Mouse (Mus musculus) cerebellum, postnatal 25 days (tissue): ENCODE data around the gene Ccm2l.
A peak's percentile ranks its signal among the peaks of the same experiment; 100 is the strongest.

Experiments
- DNase-seq, 2 experiments: peaks; one replicate each; pipeline ENCODE4 v3.0.0; 2021; ENCODE audit warnings: mixed read lengths in 2 of 2

The Ccm2l gene

DNA sequence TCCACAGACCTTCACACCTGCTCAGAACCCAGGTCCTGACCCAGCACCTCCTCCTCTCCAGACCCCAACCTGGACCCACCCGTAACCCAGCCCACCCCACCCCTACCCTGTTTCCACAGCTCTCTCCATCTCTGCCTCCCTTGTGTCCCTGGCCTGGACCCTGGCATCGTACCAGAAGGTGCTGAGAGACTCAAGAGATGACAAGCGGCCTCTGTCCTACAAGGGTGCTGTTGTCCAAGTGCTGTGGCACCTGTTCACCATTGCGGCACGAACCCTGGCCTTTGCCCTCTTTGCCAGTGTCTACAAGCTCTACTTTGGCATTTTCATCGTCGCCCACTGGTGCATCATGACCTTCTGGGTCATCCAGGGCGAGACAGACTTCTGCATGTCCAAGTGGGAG is 11.9 kb upstream of the Ccm2l start:
- DNase-seq, result peak in 1 of 2 experiments; percentile 50

- peak in 1 of 2 experiments; percentile 39 for DNase-seq
Measured at GRCm38 (mm10) chr2:153055270-153055920, 10.4 kb upstream of the Ccm2l start.

GRCm38 (mm10) chr2:153058365-153058764 is 7.4 kb upstream of the Ccm2l start:
- DNase-seq, result no peak

DNA sequence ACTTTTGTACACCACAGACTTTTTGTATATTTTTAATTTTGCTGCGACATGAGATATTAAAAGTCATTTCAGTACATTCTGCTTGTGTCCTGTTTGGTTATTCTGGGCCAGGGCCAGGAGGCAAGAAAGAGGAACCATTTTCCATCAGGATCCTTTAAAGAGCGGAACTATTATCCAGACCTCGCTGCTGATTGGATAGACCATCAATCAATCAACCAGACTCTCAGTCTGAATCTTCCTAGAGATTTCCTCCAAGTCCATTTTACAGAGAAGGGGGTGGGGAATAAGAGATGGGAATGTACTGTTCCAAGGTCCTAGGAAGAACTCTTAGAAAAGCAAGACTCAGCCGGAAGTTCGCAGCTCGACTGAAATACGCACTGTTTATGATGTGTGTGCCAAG is 5.5 kb upstream of the Ccm2l start:
- no peak for DNase-seq

DNA sequence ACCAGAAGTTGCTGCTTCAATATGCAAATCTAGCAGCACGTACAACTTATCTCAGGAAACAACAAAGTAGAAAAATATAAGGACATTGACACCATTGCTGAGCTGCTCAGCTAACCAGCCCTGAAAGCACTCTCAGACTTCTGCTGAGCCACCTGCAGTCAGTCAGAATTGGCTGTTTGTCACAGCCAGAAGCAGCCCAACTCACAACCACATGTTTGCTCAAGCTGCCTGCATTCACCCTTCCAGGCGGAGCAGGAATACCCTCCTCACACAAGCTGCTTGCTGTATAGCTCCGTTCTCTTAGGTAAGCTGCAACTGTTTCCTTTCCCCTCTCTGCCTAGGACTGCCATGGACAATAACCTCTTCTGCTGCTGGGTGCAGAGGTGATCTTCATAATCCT is 2.4 kb upstream of the Ccm2l start:
- DNase-seq, result peak in 1 of 2 experiments; percentile 8

GRCm38 (mm10) chr2:153064190-153064970 is 1.4 kb upstream of the Ccm2l start:
- DNase-seq, result no peak

GRCm38 (mm10) chr2:153066991-153067390 is 1.2 kb downstream of the Ccm2l start:
- DNase-seq, result no peak

GRCm38 (mm10) chr2:153070762-153071490 is 5.2 kb downstream of the Ccm2l start:
- DNase-seq, result peak; percentile 59 to 75

DNA sequence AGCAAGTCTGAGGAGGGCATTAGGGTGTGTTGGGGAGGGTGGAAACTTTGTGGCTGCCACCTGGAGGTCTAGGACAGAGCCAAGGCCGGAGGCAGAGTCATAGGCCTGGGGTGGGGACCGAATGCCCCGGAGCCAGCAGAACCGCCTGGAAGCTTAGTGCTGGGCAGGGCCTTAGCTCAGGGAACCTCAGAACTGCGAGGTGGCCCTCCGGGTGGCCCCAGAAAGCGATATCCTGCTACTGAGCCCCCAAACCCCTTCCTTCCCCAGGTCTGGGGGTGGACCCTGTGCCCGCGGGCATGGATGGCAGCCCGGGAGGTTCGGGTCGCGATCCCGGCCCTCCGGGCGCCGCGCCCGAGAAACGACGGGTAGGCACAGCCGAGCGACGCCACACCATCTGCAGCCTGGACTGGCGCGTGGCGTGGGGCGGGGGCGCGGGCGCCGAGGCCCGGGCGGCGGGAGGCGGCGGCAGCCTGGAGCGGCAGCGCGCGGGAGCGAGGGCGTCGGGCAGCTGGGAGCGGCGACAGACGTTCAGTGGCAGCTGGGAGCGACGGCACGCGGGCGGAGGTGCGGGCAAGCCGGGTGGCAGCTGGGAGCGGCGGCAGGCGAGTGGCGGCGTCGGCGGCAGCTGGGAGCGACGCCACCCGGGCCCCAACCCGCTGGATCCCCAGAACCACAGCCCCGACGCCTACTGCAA is 5.9 kb downstream of the Ccm2l start:
- peak; percentile 46 to 70 for DNase-seq

DNA sequence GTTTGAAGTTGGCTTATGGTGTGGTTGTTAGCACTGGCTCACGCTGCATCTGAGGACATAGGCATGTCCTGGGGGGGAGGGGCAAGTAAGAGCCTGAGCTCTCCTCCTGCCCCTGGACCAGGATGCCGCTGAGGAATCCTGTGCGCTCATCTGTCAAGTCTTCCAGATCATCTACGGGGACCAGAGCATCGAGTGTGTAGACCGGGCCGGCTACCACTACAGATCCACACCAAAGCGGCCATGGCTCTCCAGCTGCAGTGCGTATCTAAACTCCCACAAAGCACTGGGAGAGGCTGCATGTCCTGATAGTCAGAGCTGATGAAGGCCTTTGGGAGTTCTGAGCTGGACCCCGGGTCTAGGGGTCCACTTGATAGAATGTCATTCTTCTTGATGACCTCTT is 8.9 kb downstream of the Ccm2l start:
- DNase-seq, result no peak

- DNase-seq, result no peak
Measured at GRCm38 (mm10) chr2:153075961-153076360, 10.2 kb downstream of the Ccm2l start.

DNA sequence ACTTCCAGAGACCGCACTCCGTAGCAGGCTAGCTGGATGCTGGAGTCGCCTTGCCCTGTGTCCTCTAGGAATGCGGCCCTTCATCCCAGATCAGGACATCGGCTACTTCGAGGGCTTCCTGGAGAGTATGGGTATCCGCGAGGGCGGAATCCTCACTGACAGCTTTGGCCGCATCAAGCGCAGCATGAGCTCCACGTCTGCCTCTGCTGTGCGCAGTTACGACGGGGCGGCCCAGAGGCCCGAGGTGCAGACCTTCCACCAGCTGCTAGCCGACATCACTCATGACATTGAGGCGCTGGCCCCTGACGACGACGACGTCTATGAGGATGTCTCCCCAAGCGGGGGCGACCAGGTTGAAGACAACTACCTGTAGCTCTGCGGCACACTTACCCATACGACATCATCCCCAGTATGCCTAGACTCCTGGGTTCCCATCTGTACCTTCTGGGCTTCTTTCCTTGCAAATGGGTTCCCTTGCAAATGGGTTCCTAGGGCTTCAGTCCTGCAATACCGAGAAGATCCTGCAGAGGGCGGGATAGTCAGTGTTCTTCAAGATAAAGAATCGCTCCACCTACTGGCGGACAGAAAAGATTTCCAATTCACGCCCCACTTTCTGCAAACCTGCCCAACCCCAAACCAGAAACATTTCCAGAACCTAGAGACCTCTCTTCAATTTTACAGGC is 15.2 kb downstream of the Ccm2l start:
- peak; percentile 84 to 90 for DNase-seq

- no peak for DNase-seq
Measured at GRCm38 (mm10) chr2:153081866-153082265, 16.1 kb downstream of the Ccm2l start.

GRCm38 (mm10) chr2:153083275-153083674 is 17.5 kb downstream of the Ccm2l start:
- no peak for DNase-seq

GRCm38 (mm10) chr2:153083824-153084223 is 18.1 kb downstream of the Ccm2l start:
- no peak for DNase-seq

GRCm38 (mm10) chr2:153084261-153084976 is 18.7 kb downstream of the Ccm2l start:
- DNase-seq, result no peak

DNA sequence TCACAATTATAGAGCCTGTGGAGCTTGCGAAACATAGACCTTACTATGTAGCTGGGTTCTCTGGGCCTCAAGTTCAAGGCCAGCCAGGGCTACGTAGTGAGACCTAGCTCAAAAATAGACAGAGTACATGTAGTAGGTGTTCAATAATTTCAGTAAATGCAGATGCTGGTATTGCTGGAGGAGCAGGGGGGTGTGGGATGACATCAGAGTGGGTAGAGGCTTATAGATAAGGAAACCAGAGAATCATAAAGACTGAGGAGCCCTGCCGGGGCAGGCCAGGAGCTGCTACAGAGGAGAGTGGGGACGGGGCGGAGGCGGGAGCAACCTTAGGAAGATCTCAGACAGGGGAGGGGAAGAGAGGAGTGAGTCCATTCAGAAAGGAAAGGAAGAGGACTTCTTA is 19.8 kb downstream of the Ccm2l start:
- no peak for DNase-seq

GRCm38 (mm10) chr2:153086166-153086565 is 20.4 kb downstream of the Ccm2l start:
- no peak for DNase-seq

DNA sequence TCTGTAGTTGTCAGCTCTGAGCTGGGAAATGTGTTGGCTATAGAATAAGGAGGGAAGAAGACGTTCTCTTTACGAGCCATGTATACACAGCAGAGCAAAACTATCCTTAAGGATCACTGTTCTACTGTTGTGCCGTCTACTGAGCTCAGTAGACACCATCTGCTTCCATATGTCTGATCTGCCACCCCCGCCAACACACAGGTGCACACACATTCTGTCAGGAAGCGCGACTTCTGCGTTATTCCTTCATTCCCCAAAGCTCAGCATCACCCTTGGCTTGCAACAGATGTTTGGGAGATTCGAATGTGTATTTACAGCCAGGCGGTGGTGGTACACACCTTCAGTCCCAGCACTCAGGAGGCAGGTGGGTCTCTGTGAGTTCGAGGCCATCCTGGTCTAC is 21.3 kb downstream of the Ccm2l start:
- no peak for DNase-seq

DNA sequence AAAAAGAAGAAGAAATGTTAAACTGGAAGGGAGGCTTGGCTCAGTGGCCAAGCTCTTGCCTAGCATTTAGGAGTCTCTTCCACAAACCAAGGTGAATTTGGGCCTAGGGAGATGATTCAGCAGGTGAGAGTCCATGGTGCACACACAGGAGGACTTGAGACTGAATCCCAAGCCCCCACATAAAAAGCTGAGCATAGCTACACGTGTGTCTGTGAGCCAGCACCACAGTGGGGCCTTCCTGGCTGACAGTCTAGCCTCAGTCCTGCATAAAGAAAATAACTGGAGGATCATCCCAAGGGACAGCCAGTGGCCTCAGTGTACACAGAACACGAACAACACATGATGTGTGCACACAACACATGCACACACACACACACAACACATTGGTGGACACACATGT is 23.6 kb downstream of the Ccm2l start:
- DNase-seq, result no peak

DNA sequence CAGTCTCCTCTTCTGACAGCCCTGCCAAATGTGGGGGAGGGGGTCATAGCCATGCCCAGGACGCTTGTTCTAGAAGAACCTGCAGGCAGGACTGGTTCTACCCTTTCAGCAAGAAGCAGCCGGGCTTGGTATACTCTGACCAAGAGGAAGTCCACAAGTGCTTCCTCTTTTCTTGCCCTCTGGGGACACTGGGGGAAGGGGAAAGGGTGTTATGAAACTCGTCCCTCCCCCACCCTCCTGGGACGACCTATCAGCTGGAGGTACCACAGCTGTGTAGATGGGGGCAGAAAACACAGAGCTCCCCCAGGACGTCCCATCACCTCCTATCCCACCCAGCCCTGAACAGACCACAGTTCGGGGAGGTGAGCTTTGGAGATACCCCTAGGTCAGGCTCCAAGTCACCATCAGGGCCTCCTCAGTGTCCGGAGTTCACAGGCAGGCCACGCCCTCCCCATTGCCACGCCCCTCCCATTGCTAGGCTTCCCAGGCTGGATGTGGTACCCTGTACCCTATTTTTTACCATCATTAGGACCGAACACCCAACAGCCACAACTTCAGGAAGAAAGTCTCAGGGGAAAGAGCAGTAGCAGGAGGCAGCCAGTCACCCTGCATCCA is 24.9 kb downstream of the Ccm2l start:
- DNase-seq, result no peak
